Mouse (Mus musculus): ENCODE data around the gene H3f3a. TPM values are rescaled to one million over a fixed set of nuclear protein-coding genes. Genes with fewer than 3 reads are reported as not detected.

The H3f3a gene
- total and polyA plus RNA-seq, 2 experiments from 2014 or later: 2,464 to 3,587 TPM

DNA sequence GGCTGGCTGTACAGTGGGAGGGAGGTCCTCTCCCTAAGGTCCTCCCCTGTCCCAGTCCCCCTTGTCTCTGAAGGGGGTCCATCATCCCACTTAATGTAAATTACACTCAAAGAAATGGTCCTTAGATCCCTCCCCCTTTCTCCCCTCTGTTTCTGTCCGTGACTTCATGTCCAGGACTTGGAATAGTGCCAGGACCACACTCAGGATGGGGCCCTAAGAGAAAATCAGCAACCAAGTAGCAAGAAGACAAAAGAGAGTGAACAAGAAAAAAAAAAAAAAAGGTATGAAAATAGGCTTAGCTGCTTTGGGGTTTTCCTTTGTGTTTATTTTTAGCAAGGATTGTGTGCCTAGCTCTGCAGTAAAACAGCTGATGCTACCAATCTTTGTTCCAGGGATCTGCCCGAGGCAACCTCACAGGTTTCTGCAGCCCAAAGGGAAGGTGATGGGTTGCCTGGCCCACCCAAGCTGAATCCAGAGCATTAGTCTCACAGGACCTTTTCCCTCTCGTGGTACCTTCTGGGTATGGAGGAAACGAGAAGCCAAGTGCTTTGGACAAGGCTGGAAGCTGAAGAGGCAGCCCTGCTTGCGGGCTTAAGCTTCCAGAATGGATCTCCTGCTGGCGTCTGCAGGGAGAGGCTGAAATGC lies 37.8 kb downstream of the H3f3a start:
- WGBS: 40% methylated on average over 6 of the region's 6 CpGs
- no peaks in the 10 kb centered on the region for H3K27me3 ChIP-seq (ENCODE audit: insufficient read depth, low read length)
- no peak for DNase-seq
- H3K4me3 ChIP-seq (ENCODE audit: low read depth, low read length): no peak overlapping the region
- TF ChIP-seq CTCF (IDR thresholded peaks at IDR 0.05; ENCODE audit: low read depth): no peak
- no peak for ATAC-seq
- no peak overlapping the region for H3K4me2 ChIP-seq (ENCODE audit: low read depth)
- H3K9ac ChIP-seq: no peak overlapping the region
- H3K4me1 ChIP-seq (ENCODE audit: insufficient read depth): 0 out of 2 replicates have a peak, but pooled peaks cover 5% of the 10 kb centered on the region
- H3K27ac ChIP-seq (ENCODE audit: low read depth, low read length): no peak overlapping the region
- H3K36me3 ChIP-seq (ENCODE audit: insufficient read depth): no peaks in the 10 kb centered on the region
- H3K9me3 ChIP-seq (ENCODE audit: low read length): no peaks in the 10 kb centered on the region

DNA sequence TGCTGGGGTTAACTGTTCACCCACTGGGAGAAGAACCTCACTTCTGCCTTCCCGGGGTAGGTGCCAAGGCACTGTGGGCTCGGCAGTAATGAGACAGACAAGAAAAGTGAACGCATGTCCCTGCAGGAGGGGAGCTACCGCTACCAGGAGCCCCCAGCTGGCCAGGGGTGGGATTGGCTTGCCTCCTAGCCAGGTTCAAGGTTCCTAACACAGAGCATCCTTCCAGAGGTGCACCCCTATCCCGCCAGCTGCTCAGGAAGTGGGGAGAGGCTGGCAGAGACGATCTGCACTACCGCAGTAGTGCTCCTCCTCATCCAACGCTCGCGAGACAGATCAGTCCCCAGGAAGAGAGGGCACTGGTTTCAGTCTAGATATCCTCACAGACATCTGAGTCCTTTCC lies 38.4 kb downstream of the H3f3a start:
- H3K9ac ChIP-seq: no peak overlapping the region
- ATAC-seq (no peak), DNase-seq (no peak)
- 0 out of 2 replicates have a peak, but pooled peaks cover 5% of the 10 kb centered on the region for H3K4me1 ChIP-seq (ENCODE audit: insufficient read depth)
- no peaks in the 10 kb centered on the region for H3K27me3 ChIP-seq (ENCODE audit: insufficient read depth, low read length)
- 84% methylated on average over 10 of the region's 10 CpGs for WGBS
- H3K9me3 ChIP-seq (ENCODE audit: low read length): no peaks in the 10 kb centered on the region
- no peaks in the 10 kb centered on the region for H3K36me3 ChIP-seq (ENCODE audit: insufficient read depth)
- H3K27ac ChIP-seq (ENCODE audit: low read depth, low read length): no peak overlapping the region
- TF ChIP-seq CTCF (IDR thresholded peaks at IDR 0.05; ENCODE audit: low read depth): no peak
- H3K4me2 ChIP-seq (ENCODE audit: low read depth): no peak overlapping the region
- H3K4me3 ChIP-seq (ENCODE audit: low read depth, low read length): no peak overlapping the region

DNA sequence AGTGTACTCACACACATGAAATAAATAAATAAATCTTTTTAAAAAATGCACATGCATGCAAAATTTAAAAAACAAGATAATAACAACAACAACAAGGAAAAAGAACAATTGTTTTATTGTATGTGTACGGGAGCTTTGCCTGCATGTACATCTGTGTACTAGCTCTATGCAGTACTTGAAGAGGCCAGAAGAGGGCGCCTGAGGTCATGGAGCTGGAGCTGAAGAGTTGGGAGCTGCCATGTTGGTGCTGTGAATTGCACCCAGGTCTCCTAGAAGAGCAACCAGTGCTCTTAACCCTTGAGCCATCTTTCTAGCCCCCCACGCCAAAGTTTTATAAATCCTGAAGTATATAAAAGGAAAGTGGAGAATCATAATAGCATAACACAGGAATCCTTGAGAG lies 39.1 kb downstream of the H3f3a start:
- Histone ChIP-seq H3K27me3 (ENCODE audit: insufficient read depth, low read length) (no peaks in the 10 kb centered on the region), H3K4me3 (ENCODE audit: low read depth, low read length) (no peak overlapping the region), H3K9me3 (ENCODE audit: low read length) (no peaks in the 10 kb centered on the region), H3K9ac (no peak overlapping the region), H3K27ac (ENCODE audit: low read depth, low read length) (no peak overlapping the region), H3K4me2 (ENCODE audit: low read depth) (no peak overlapping the region), H3K36me3 (ENCODE audit: insufficient read depth) (no peaks in the 10 kb centered on the region), H3K4me1 (ENCODE audit: insufficient read depth) (0 out of 2 replicates have a peak, but pooled peaks cover 5% of the 10 kb centered on the region)
- peak; percentile 54 for TF ChIP-seq CTCF (IDR thresholded peaks at IDR 0.05; ENCODE audit: low read depth)
- no peak for ATAC-seq
- no peak for DNase-seq
- WGBS: 59% methylated on average over 3 of the region's 3 CpGs

DNA sequence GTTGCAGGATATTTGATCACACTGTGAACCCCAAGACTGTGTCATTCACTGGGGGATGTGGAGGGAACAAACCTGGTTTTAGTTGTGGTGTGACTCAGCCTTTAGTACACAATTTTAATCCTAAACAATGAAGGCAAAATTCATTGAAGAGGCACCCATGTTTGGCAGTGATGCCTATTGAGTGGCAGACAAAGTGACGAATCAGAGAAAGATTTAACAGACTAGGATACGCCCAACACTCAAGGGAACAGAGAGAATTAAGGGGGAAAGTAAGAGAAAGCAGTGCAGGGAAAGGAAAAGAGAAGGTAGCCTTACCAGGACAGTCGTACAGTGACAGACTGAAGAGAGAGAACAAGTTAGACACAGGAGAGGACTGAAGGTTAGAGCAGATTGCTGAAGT lies 41.5 kb downstream of the H3f3a start:
- 86% methylated on average over 3 of the region's 3 CpGs for WGBS
- DNase-seq (no peak), ATAC-seq (no peak)
- Histone ChIP-seq H3K4me3 (ENCODE audit: low read depth, low read length) (no peak overlapping the region), H3K36me3 (ENCODE audit: insufficient read depth) (no peaks in the 10 kb centered on the region), H3K27me3 (ENCODE audit: insufficient read depth, low read length) (no peaks in the 10 kb centered on the region), H3K9ac (no peak overlapping the region), H3K27ac (ENCODE audit: low read depth, low read length) (no peak overlapping the region), H3K4me2 (ENCODE audit: low read depth) (no peak overlapping the region), H3K4me1 (ENCODE audit: insufficient read depth) (0 out of 2 replicates have a peak, but pooled peaks cover 8% of the 10 kb centered on the region), H3K9me3 (ENCODE audit: low read length) (no peaks in the 10 kb centered on the region)
- TF ChIP-seq CTCF (IDR thresholded peaks at IDR 0.05; ENCODE audit: low read depth): no peak

DNA sequence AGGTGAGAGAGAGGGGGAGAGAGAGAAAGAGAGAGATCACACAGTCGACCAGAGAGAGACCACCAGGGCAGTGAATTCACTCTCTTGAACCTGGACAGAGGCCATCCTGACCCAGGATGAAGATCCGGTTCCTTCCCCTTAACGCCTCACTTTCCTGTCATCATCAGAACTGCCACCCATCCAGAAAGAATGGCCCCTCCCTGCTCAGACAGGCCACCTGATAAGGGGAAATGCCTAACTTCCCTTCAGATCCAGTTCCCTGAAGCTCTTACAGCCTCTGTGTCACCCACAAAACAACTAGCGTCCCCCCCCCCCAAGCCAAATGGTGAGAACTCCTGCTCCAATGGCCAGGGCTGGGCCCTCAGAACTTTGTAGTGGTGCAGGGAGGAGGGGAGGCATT lies 42.0 kb downstream of the H3f3a start:
- no peak overlapping the region for H3K4me2 ChIP-seq (ENCODE audit: low read depth)
- no peaks in the 10 kb centered on the region for H3K9me3 ChIP-seq (ENCODE audit: low read length)
- no peak overlapping the region for H3K27ac ChIP-seq (ENCODE audit: low read depth, low read length)
- H3K36me3 ChIP-seq (ENCODE audit: insufficient read depth): no peaks in the 10 kb centered on the region
- H3K4me3 ChIP-seq (ENCODE audit: low read depth, low read length): no peak overlapping the region
- DNase-seq (no peak), ATAC-seq (no peak)
- H3K9ac ChIP-seq: no peak overlapping the region
- H3K4me1 ChIP-seq (ENCODE audit: insufficient read depth): 0 out of 2 replicates have a peak, but pooled peaks cover 8% of the 10 kb centered on the region
- TF ChIP-seq CTCF (IDR thresholded peaks at IDR 0.05; ENCODE audit: low read depth): no peak
- 81% methylated on average over 4 of the region's 4 CpGs for WGBS
- H3K27me3 ChIP-seq (ENCODE audit: insufficient read depth, low read length): no peaks in the 10 kb centered on the region

DNA sequence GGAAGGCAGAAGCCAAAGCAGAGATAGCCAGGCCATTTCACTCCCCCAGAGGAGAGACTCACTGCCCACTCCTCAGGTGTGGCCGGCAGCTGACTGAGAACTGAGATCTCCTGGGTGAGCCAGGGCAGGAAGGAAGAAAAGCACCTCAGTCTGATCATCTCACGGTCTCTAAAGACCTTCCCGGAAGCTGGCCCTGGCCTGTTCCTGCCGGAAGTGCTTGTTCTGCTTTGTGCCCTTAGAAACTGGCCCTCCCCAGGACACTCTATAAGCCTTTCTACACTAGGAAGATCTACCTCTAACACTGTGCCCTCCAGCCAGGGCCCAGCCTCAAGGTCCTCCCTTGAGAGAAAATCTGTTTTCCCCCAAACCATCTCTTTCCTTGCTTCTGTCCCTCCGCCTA lies 42.4 kb downstream of the H3f3a start:
- no peak for DNase-seq
- Histone ChIP-seq H3K9ac (no peak overlapping the region), H3K9me3 (ENCODE audit: low read length) (no peaks in the 10 kb centered on the region), H3K4me3 (ENCODE audit: low read depth, low read length) (no peak overlapping the region), H3K4me2 (ENCODE audit: low read depth) (no peak overlapping the region), H3K36me3 (ENCODE audit: insufficient read depth) (no peaks in the 10 kb centered on the region), H3K27me3 (ENCODE audit: insufficient read depth, low read length) (no peaks in the 10 kb centered on the region), H3K27ac (ENCODE audit: low read depth, low read length) (no peak overlapping the region), H3K4me1 (ENCODE audit: insufficient read depth) (0 out of 2 replicates have a peak, but pooled peaks cover 4% of the 10 kb centered on the region)
- no peak for ATAC-seq
- TF ChIP-seq CTCF (IDR thresholded peaks at IDR 0.05; ENCODE audit: low read depth): no peak
- WGBS: 92% methylated on average over 5 of the region's 5 CpGs

DNA sequence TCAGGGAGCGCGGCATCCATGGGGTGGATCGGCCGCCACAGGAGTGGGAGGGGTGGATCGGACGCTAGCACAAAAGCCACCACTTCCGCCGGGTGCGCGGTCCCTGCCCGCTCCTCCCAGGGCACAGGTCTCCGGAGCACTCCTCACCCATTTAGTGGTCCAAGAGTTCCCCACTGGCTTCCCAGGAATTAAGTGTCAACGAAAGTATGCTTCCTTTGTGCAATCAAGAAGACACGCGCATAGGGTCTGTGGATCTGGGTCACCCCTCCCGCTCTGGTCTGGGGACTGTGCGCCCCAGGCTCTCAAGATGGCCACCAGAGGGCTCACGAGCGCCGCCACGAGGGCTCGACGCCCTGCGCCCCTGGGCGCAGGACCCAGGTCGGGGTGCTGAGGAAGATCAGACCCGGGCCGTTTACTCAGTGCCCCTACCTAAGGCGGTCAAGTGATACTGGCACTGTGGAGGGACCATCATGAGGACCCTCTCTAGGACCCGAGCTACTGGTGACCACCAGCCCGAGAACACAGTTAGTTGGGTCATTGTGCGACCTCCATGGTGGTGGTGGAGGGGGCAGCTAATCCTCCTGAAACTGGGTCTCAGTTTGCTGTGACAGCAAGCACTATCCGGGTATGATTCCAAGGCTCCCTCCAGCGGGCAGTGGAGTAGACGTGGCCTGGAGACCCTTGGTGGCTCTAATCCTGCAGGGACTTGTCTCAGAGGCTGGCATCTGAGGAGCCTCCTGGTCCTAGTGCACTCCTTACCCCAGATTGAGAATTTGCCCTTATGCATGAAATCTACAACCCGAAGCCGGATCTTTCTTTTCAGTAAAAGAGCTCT lies 45.2 kb downstream of the H3f3a start:
- peak; percentile 79 for TF ChIP-seq CTCF (IDR thresholded peaks at IDR 0.05; ENCODE audit: low read depth)
- Histone ChIP-seq H3K27ac (ENCODE audit: low read depth, low read length) (peak overlapping the region; percentile 66), H3K4me3 (ENCODE audit: low read depth, low read length) (peak overlapping the region; percentile 44), H3K4me2 (ENCODE audit: low read depth) (peak overlapping the region; percentile 80), H3K9me3 (ENCODE audit: low read length) (no peaks in the 10 kb centered on the region), H3K4me1 (ENCODE audit: insufficient read depth) (0 out of 2 replicates have a peak, but pooled peaks cover 3% of the 10 kb centered on the region), H3K36me3 (ENCODE audit: insufficient read depth) (no peaks in the 10 kb centered on the region), H3K27me3 (ENCODE audit: insufficient read depth, low read length) (no peaks in the 10 kb centered on the region), H3K9ac (peak overlapping the region; percentile 70)
- DNase-seq (peak; percentile 82), ATAC-seq (peak; percentile 90)
- WGBS: 4% methylated on average over 37 of the region's 37 CpGs
